Mouse (Mus musculus): Measurements from ENCODE around the gene Dock6. TPM values are rescaled to one million over a fixed set of nuclear protein-coding genes. Genes with fewer than 3 reads are reported as not detected.

Gene Dock6
- polyA plus RNA-seq, 1 experiment from 2014 or later: 35.8 TPM

DNA sequence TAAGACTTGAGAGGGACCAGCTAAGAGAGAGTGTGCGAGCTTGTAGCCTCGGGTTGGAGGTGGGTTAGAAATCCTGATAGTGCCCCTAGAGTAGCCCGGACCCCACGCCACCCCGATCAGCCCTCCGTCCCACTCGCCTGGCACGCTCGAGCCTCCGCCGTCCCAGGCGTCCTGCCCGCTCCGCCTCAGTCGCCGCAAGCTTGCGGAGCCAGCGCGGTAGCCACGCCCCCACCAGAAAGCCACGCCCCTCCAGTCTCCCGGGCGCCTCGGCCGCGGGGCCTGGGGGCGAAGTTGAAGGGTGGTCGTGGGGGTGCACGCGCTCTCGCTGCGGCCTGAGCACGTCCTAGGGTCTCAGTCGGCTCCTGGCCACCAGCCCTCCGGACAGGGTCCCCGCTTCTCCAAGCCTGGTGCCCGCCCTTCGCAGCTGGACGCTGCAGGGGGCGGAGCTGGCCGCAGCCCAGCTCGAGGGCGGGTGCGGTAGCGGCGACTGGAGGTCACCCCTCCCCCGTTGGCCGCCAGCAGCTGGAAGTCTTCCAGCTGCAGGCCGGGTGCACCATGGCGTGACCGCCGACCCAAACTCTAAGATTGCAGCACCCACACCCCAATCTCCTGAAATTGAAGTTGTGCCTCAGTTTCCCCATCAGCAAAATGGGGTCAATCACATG lies 54.0 kb downstream of the Dock6 start, which contains the start of gene Kank2:
Kank2 (minus strand) TSS at position 400 of the 665 bp plus-strand sequence.
- H3K4me2 ChIP-seq (replicated peaks; ENCODE audit: low read depth, low read length): peak within 1 kb of the TSS; percentile 63
- peak; percentile 91 for DNase-seq (ENCODE audit: low spot score)
- H3K27ac ChIP-seq (ENCODE audit: low read length): peak within 1 kb of the TSS; percentile 91
- H3K4me3 ChIP-seq (ENCODE audit: low read depth, low read length): peak within 1 kb of the TSS; percentile 76
- H3K27me3 ChIP-seq (replicated peaks; ENCODE audit: insufficient read depth, low read length): no peaks in the 10 kb centered on the region
- ATAC-seq: peak; percentile 87
- H3K9me3 ChIP-seq (ENCODE audit: low read length): no peaks in the 10 kb centered on the region
- H3K9ac ChIP-seq (replicated peaks; ENCODE audit: low read depth): peak within 1 kb of the TSS; percentile 90
- TF ChIP-seq CTCF (IDR thresholded peaks at IDR 0.05): no peak
- no peak for TF ChIP-seq EP300 (IDR thresholded peaks at IDR 0.05)
- peaks cover 16% of the 10 kb centered on the region for H3K4me1 ChIP-seq (ENCODE audit: insufficient read depth, low read depth, low read length)
- H3K36me3 ChIP-seq (ENCODE audit: insufficient read depth, low read length): peaks cover 13% of the 10 kb centered on the region; the same call in 1 of the 2 replicates
- WGBS: under 1% methylated on average over 35 of the region's 52 CpGs

DNA sequence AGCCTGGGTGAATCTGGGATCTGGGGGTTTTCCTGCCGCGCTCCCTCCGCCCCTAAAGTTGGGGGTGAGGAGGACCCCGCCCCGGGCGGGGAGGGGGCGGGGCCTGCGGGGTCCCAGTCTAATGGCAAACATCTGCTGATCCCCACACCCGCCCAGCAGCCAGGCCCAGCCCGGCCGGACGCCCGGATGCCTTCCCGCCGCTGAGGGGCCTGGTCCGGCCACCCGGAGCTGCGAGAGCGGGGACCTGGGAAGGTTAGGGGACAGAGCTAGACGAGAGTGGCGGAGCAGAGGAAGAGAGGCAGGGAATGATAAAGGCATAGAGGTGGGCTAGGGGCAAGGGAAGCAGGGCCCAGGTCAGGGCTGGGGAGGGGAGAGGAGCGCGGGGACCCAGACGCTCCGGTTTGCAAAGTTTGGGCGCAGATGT lies 54.5 kb downstream of the Dock6 start:
- TF ChIP-seq CTCF (IDR thresholded peaks at IDR 0.05) (no peak), EP300 (IDR thresholded peaks at IDR 0.05) (no peak)
- peak overlapping the region; percentile 63 for H3K4me2 ChIP-seq (replicated peaks; ENCODE audit: low read depth, low read length)
- no peaks in the 10 kb centered on the region for H3K9me3 ChIP-seq (ENCODE audit: low read length)
- WGBS: 2% methylated on average over 15 of the region's 26 CpGs
- peak overlapping the region; percentile 76 for H3K4me3 ChIP-seq (ENCODE audit: low read depth, low read length)
- peak overlapping the region; percentile 90 for H3K9ac ChIP-seq (replicated peaks; ENCODE audit: low read depth)
- no peaks in the 10 kb centered on the region for H3K27me3 ChIP-seq (replicated peaks; ENCODE audit: insufficient read depth, low read length)
- H3K4me1 ChIP-seq (ENCODE audit: insufficient read depth, low read depth, low read length): peaks cover 19% of the 10 kb centered on the region
- ATAC-seq: peak; percentile 70
- peak; percentile 77 for DNase-seq (ENCODE audit: low spot score)
- H3K27ac ChIP-seq (ENCODE audit: low read length): peak overlapping the region; percentile 91
- H3K36me3 ChIP-seq (ENCODE audit: insufficient read depth, low read length): peaks cover 13% of the 10 kb centered on the region; the same call in 1 of the 2 replicates

DNA sequence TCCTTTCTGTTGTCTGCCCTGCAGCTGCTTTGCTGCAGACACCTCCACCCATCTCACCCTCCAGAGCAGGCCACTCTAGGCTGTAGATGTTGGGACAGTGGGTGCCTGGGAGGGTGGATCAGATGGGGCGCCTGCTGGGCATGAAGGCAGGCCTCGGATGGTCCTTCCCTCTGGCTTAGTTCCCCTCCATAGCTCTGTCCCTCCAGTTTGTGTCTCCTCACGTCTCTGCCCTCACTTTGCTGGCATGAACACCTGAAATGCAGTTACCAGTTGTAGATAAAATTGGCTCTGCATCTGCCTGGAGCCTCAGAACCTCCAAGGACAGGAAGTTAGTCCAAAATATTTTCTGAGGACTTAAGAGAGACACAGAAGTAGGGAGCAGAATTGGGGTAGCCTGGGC lies 55.5 kb downstream of the Dock6 start:
- Histone ChIP-seq H3K9me3 (ENCODE audit: low read length) (no peaks in the 10 kb centered on the region), H3K4me3 (ENCODE audit: low read depth, low read length) (peak overlapping the region; percentile 76; the same call in 1 of the 2 replicates), H3K27me3 (replicated peaks; ENCODE audit: insufficient read depth, low read length) (no peaks in the 10 kb centered on the region), H3K36me3 (ENCODE audit: insufficient read depth, low read length) (peaks cover 16% of the 10 kb centered on the region; the same call in 1 of the 2 replicates), H3K4me2 (replicated peaks; ENCODE audit: low read depth, low read length) (peak overlapping the region; percentile 63), H3K4me1 (ENCODE audit: insufficient read depth, low read depth, low read length) (peaks cover 26% of the 10 kb centered on the region), H3K9ac (replicated peaks; ENCODE audit: low read depth) (peak overlapping the region; percentile 27; the same call in 1 of the 2 replicates), H3K27ac (ENCODE audit: low read length) (peak overlapping the region; percentile 91)
- WGBS: 23% methylated on average over 3 of the region's 3 CpGs
- TF ChIP-seq EP300 (IDR thresholded peaks at IDR 0.05) (no peak), CTCF (IDR thresholded peaks at IDR 0.05) (no peak)
- DNase-seq (ENCODE audit: low spot score) (no peak), ATAC-seq (no peak)

DNA sequence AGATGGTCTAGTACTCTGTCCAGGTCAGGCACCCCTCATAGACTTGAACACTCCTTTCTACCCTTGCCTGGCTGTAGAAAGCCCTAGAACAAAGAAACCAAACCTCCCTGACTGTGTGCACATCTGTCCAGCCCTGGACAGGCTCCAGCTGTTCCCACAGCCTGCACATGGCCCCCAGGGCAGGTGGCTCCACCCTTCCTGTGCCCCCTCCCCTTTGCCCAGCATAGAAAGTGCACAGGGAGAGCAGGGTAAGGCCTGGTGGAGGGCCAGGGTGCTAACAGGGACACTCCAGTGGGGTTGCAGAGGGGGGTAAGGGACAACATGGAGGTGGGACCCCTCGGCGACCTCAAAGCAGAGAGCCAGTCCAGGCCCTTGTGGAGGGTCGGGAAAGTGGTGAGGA lies 56.2 kb downstream of the Dock6 start:
- H3K36me3 ChIP-seq (ENCODE audit: insufficient read depth, low read length): peaks cover 16% of the 10 kb centered on the region; the same call in 1 of the 2 replicates
- WGBS: 16% methylated on average over 3 of the region's 3 CpGs
- peak overlapping the region; percentile 54 for H3K27ac ChIP-seq (ENCODE audit: low read length)
- peaks cover 33% of the 10 kb centered on the region for H3K4me1 ChIP-seq (ENCODE audit: insufficient read depth, low read depth, low read length)
- no peak for TF ChIP-seq CTCF (IDR thresholded peaks at IDR 0.05)
- TF ChIP-seq EP300 (IDR thresholded peaks at IDR 0.05): no peak
- no peaks in the 10 kb centered on the region for H3K27me3 ChIP-seq (replicated peaks; ENCODE audit: insufficient read depth, low read length)
- peak overlapping the region; percentile 27; the same call in 1 of the 2 replicates for H3K9ac ChIP-seq (replicated peaks; ENCODE audit: low read depth)
- ATAC-seq: no peak
- H3K9me3 ChIP-seq (ENCODE audit: low read length): no peaks in the 10 kb centered on the region
- peak overlapping the region; percentile 16; the same call in 1 of the 2 replicates for H3K4me3 ChIP-seq (ENCODE audit: low read depth, low read length)
- no peak for DNase-seq (ENCODE audit: low spot score)
- peak overlapping the region; percentile 63 for H3K4me2 ChIP-seq (replicated peaks; ENCODE audit: low read depth, low read length)

DNA sequence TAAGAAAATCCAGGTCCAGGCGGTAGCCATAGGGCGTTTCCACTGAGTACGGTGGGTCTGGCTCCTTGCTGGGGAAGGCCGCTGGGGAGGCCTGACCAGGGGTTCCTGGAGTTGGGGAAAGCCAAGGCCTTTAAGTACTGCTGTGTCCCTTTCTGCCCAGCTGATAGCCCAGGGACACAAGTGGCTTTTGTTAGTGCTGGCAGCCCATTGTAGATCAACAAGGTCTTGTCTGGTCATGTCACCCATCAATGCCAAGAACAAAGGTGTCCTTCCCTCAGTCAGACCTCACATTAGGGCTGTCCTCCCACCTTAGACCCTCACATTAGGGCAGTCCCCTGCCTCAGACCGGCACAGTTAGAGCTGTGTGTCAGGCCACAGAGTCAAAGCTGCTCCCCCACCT lies 56.9 kb downstream of the Dock6 start:
- WGBS: 72% methylated on average over 5 of the region's 5 CpGs
- H3K4me1 ChIP-seq (ENCODE audit: insufficient read depth, low read depth, low read length): peaks cover 34% of the 10 kb centered on the region
- H3K36me3 ChIP-seq (ENCODE audit: insufficient read depth, low read length): peaks cover 16% of the 10 kb centered on the region; the same call in 1 of the 2 replicates
- H3K27me3 ChIP-seq (replicated peaks; ENCODE audit: insufficient read depth, low read length): no peaks in the 10 kb centered on the region
- H3K27ac ChIP-seq (ENCODE audit: low read length): 0 out of 2 replicates have a peak overlapping the region, but pooled peaks have one; percentile 54
- H3K9me3 ChIP-seq (ENCODE audit: low read length): no peaks in the 10 kb centered on the region
- DNase-seq (ENCODE audit: low spot score) (no peak), ATAC-seq (no peak)
- peak overlapping the region; percentile 63 for H3K4me2 ChIP-seq (replicated peaks; ENCODE audit: low read depth, low read length)
- no peak overlapping the region; the same call in 1 of the 2 replicates for H3K9ac ChIP-seq (replicated peaks; ENCODE audit: low read depth)
- H3K4me3 ChIP-seq (ENCODE audit: low read depth, low read length): no peak overlapping the region
- TF ChIP-seq CTCF (IDR thresholded peaks at IDR 0.05): no peak
- TF ChIP-seq EP300 (IDR thresholded peaks at IDR 0.05): no peak

DNA sequence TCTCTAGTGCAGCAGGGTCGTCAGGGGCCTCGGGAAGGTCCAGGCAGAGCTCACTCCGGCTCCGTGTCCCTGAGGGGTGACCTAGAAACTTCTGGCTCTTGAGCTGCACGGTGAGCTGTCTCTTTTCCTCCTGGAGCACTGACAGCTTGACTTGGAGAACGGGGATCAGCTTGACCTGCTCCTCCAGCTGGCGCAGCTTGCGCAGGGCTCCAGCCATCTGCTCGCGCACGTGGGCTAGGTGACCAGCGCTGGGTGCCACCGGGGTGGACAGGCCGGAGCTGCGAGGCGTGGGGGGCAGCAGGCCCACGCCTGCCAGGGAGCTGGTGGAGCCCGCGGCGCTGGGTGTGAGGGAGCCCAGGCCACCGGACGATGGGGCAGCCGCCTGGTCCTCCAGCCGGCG lies 57.5 kb downstream of the Dock6 start:
- no peak for TF ChIP-seq CTCF (IDR thresholded peaks at IDR 0.05)
- TF ChIP-seq EP300 (IDR thresholded peaks at IDR 0.05): no peak
- ATAC-seq (no peak), DNase-seq (ENCODE audit: low spot score) (no peak)
- Histone ChIP-seq H3K27ac (ENCODE audit: low read length) (no peak overlapping the region), H3K4me2 (replicated peaks; ENCODE audit: low read depth, low read length) (no peak overlapping the region), H3K9ac (replicated peaks; ENCODE audit: low read depth) (no peak overlapping the region), H3K36me3 (ENCODE audit: insufficient read depth, low read length) (peaks cover 20% of the 10 kb centered on the region; the same call in 1 of the 2 replicates), H3K4me1 (ENCODE audit: insufficient read depth, low read depth, low read length) (peaks cover 34% of the 10 kb centered on the region), H3K27me3 (replicated peaks; ENCODE audit: insufficient read depth, low read length) (no peaks in the 10 kb centered on the region), H3K4me3 (ENCODE audit: low read depth, low read length) (no peak overlapping the region), H3K9me3 (ENCODE audit: low read length) (no peaks in the 10 kb centered on the region)
- 84% methylated on average over 23 of the region's 25 CpGs for WGBS
